Mouse (Mus musculus) right cerebral cortex, postnatal 36 days (tissue): ENCODE measurements around the gene Qrich2.

Experiments
- DNase-seq, 2 experiments: peaks; one replicate each; pipeline ENCODE4 v3.0.0; 2022; ENCODE audit warnings: low spot score in 2 of 2, mixed read lengths in 1 of 2

The Qrich2 gene

GRCm38 (mm10) chr11:116445596-116446307, 20.3 kb downstream of the Qrich2 start:
- peak; percentile 84 to 86 for DNase-seq

DNA sequence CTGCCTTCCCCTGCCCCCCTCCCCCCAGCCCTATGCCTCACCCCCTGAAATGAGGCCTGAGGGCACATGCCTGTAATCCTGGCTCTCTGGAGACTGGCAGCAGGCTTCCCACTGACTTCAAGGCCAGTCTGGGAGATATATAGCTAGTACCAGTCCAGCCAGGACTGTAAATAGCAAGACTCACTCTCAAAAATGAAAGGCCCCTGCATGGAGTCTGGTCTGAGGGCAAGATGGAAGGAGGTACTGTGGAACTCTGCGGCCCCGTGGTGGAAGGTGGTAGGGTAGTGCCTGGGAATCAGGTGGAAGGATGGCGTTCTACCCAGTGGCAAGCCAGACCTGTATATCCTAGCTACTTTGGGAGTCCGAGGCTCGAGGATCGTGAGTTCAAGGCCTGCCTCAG, 22.1 kb downstream of the Qrich2 start:
- no peak for DNase-seq

DNA sequence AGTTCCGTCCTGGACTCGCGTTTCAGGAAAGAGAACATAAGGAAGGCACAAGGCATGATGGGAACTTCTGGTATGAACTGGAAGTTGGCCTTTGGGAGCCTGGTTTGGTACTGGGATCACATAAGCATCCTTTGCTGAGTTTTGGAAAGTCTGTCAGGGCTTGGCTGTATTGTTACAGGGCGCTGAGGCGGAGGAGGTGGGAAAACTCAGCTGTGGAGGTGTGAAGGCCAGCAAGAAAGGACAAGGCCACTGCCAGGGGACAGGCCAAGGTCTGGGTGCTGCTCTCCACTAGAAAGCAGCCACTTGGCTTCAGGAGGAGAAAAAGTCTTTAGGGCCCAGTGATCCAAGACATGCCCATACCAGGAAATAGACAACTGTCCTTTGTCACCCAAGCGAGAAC, 22.7 kb downstream of the Qrich2 start:
- no peak for DNase-seq

DNA sequence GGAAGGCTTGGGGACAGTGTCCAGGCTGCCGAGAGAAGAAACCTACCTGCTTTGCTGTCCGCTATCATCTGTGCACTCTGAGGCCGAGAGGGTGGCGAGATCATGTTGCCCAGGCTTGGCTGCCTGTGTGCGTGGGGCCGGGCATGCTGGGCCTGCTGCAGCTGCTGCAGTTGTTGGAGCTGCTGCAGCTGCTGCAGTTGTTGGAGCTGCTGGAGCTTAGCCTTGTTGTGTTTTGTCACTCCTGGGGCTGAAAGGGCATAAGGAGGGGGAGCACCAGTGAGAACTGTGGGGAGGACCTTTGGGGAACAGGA, 23.2 kb downstream of the Qrich2 start:
- DNase-seq: no peak

- no peak for DNase-seq
These were observed 23.7 kb downstream of the Qrich2 start for GRCm38 (mm10) chr11:116442129-116442866.

- no peak for DNase-seq
These were observed 25.5 kb downstream of the Qrich2 start for GRCm38 (mm10) chr11:116440408-116441068.

DNA sequence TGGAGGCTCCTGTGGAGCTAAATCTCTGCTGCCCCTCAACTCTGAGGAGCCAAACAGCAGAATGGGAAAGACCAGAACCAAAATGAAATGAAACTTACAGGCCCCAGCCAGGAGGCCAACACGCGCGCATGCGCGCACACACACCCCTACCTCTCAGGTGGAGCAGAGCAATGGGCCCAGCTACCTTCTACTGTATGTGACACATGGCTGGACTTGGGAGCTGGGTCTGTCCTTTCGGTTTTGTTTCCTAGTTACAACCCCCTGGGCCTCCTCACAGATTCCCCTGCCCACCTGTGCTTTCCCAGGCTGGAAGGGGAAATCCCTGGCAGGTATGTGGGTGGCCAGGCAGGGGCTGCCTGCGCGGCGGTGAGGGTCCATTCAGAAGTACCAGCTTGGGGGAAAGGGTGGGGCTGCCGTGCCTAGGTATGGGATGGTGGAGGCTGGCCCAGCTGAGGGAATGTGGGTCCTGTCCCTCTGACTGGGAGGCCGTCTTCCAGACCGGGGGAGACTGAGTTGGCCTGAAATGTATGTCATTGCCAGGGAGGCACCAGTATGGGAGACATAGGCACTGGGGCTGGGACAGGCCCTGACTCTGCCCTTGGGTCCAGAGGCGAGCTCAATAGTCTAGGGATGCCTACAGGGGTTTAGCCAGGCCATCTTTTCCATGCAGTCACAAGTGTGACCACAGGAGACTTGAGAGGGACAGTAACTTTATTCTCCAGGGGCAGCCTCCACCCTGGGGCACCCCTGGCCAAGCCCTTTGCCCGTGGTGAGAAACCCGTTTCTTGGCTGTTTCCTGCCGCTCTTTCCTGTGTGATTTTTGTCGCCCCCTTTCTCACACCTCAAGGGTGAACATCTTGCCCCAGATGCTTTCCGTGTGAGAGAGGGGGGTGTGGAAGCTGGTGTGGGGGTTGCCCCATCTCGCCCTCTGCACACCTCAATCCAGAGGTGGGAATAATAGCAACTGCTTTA, 26.5 kb downstream of the Qrich2 start:
- DNase-seq: no peak

DNA sequence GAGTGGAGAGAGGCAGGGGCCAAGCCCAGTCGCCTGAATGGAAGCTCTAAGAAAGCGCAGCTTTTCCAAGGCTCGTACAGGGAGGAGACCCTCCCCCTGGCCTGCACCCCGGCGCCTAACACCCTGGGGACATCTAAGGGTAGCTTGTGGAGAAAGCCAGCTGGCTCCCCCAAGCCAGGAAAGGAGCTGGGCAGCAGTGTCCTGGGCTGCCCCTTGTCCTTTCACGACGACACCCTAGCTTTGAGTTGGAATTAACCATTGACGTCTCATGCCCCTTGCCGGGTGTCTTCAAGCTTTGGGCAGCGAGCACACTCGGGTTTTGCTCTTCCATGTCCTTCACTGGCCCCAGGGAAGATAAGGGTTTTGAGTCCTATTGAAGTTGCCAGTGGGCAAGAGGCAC, 28.5 kb downstream of the Qrich2 start:
- DNase-seq: no peak

GRCm38 (mm10) chr11:116436725-116437331, 29.2 kb downstream of the Qrich2 start:
- DNase-seq: no peak

GRCm38 (mm10) chr11:116435992-116436724, 29.9 kb downstream of the Qrich2 start:
- DNase-seq: no peak

- DNase-seq: no peak
These were observed 30.9 kb downstream of the Qrich2 start for GRCm38 (mm10) chr11:116434967-116435752.

DNA sequence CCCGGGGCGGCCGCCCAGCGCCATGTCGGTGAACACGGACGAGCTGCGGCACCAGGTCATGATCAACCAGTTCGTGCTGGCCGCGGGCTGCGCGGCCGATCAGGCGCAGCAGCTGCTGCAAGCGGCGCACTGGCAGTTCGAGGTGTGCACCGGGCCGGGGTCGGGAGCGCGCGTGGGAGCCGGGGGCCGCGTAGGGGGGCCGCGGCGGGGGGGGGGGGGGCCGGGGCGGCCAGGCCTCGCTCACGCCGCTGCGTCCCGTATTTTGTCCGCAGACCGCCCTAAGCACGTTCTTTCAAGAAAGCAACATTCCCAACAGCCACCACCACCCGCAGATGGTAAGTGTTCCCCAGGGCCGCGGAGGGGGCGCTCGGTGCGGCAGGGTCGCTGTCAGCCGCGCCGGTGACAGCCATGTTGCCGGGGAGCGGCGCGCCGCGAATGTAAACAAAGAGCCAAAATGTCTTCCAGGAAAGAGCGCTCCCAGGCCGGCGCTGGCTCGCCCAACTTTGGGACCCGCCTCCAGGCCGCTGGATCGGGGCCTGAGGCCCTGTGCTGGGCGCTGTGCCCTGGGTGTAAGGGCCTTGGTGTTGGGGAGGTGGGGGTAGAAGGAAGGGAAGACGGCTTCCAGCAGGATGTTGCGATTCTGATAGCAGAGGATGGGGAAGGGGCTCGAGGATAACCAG, 31.6 kb downstream of the Qrich2 start:
- peak; percentile 41 for DNase-seq

DNA sequence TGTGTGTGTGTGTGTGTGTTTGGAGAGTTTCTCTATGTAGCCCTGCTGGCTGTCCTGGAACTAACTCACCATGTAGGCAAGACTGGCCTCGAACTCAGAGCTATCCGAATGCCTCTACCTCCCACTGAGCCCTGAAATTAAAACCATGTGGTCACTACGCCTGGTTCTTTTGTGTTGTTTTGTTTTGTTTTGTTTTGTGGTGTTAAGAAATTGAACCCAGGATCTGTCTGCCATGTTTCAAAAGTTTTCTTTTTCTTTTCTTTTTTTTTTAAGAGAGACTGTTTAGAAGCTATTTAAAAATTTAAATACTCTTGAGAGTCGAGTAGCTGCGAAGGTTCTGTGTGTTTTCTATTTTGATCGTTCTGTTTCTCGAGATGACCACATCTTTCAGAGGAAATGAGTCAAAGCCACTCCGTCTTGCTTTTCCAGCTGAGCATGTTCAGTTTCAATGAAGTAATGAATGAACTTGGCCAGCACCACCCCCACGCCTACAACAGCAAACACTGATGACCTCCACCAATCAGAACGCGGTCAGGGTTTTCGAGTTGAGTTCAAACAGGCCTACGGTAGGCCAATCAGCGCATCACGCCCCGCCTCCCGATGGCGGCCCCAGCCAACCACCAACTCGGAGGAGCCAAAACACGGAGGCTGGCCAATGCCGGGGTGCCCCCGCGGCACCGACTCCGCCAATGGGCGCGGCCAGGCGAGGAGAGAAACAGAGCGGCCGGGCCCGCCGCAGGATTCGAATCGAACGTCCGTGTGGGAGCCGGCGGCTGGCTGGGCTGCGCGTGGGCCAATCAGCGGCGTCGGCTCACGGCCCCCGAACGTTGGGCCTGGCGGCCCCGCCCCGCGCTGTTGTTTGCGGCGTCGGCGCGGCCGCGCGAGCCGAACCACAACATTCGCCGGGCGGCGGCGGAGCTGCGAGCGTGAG, 32.4 kb downstream of the Qrich2 start, which contains the start of gene Ubald2:
Gene Ubald2 (plus strand): TSS at position 739 of the 931 bp plus-strand sequence.
- DNase-seq: peak; percentile 99

DNA sequence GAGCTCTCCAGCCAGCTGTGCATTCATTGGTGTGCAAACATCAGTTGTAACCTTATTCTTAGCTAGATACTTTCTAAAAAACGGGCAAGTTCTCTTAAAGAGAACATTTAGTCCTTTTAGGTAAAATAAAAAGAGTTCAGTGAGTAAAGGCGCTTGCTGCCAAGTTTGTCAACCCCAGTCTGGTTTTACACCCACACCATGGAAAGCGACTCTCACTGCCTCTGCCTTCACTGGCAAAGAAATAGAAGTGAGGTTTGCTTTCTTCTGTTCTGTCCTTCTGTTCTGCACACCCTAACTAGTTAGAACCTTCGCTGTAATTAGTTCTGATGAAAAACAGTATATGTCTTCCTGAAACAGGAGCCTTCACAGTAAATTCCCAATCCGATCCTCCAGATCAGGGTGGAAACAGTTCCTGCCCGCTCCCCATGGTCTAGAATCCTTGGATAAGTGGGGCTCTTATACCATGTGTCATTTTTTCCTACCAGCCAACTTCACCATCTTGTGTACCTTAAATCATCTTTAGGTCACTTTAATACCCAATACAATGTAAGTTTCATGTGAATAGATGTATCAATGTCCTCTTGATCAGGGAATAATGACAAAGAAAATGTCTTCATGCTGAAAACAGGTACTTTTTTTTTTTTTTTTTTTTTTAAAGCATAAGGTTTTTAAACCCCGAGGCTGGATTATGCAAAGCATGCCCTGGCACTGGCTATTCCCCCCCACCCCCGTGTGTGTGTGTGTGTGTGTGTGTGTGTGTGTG, 33.3 kb downstream of the Qrich2 start:
- peak; percentile 61 to 64 for DNase-seq

DNA sequence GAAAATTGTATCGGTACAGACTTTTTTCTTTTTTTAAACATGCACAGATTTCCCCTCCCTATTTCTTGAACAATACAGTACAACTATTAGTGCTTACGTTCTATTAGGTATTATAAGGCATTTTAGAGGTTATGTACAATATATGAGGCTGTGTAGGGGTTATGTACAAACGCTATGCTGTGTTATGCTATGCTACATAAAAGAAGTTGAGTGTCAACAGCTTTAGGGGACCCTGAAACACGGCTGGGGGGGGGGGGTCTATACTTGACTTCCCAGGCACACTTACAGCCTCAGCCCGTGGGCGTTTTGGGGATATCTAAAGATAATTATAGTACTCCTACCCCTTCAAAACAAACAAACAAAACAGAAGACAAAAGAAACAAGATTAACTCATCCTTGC, 33.9 kb downstream of the Qrich2 start:
- DNase-seq: no peak

DNA sequence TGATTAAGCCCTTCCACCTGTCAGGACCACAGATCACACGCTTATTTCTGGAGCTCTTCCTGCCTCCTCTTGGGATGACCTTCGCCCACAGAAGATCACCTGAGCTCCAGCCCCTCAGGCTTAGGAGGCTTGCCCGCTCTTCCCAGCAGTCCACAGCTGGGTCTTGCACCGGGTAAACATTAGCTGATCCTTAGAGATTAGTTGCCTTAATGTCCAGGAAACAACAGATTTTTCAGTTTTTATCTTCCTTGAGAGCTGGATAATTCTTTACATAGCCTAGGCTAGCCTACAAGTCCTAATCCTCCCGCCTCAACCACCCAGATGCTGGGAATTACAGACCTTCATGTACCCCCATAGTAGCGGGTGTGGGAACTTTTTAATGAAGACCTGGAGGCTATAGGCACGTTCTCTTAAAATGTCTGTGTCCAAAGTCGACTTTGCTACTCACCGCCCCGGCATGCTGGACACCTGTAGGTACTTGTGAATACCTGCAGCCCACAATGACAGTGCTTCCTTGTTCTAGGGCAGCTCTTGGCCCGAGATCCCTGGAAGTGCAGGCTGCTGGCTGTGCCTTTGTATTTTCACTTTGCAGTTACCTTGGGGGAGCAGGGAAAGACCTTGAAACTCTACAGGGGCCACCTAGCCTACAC, 34.5 kb downstream of the Qrich2 start:
- no peak for DNase-seq
